Mouse (Mus musculus) naive thymus-derived CD4-positive, alpha-beta T cell, adult 2 months (primary cell): ENCODE results near the gene Snx29.

Source experiments
- DNase-seq: peaks from one replicate; pipeline ENCODE4 v3.0.0-alpha.2; 2011; ENCODE audit warnings: low read depth

Snx29 gene

GRCm38 (mm10) chr16:11731014-11731535 is 408.4 kb downstream of the Snx29 start:
- no peak for DNase-seq

- DNase-seq: no peak
Observed at GRCm38 (mm10) chr16:11738341-11738740, 415.6 kb downstream of the Snx29 start.

DNA sequence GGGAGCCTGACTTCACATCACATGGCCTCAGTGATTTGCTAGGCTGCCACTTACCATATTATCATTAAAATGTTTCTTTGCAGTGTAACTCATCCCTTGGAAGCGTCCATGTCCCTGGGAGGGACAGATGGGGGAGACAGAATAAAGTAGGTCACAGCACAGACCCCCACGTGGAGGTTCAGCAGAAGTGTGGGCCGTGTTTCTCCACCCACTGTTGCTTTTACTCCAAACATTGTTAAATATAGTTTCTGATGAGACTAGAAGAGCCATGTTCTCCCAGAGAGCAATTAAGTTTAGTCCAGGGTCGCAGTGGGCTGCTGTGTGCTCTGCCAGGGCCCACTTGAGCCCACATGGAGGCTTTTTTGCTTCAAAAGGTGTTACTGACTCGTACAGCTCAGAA is 419.2 kb downstream of the Snx29 start:
- DNase-seq: no peak

DNA sequence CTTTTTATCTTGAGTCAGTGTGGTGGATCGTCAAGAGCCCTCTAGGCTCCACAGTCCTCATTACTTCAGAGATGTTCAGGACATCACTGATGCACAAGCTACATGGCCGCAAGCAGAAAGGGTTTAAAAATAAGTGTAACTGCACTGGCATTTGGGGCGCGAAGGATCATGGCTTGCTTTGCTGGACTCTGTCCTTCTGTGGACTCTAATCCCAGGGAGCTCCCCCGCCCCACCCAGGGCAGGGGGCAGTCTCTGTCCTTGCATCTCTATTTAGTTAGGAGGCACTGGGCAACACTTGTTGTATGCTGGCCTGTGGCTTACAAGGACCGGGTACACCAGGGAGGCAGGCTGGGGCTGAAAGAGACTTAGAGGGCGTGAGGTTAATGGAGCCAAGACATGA is 419.6 kb downstream of the Snx29 start:
- no peak for DNase-seq

DNA sequence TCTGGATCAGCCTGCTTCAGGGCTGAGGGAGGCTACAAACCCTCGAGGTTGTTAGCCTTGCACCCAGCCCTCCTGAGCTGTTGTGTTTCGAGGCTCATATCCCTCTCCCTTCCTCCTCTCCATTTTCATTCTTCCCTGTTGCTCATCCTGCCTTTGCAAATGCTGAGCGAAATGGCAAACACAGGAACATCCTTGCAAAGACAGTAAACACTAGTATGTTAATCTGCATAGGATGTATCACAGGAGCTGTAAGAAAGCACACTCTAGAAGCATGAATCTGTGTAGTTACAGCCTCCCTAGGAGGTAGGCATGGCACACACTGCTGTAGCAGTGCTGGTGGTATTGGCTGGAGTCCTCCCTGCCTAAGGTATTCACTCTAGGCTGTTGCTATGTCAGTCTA is 420.3 kb downstream of the Snx29 start:
- DNase-seq: no peak

GRCm38 (mm10) chr16:11743724-11744123 is 421.0 kb downstream of the Snx29 start:
- no peak for DNase-seq

GRCm38 (mm10) chr16:11746036-11746435 is 423.3 kb downstream of the Snx29 start:
- DNase-seq: no peak

DNA sequence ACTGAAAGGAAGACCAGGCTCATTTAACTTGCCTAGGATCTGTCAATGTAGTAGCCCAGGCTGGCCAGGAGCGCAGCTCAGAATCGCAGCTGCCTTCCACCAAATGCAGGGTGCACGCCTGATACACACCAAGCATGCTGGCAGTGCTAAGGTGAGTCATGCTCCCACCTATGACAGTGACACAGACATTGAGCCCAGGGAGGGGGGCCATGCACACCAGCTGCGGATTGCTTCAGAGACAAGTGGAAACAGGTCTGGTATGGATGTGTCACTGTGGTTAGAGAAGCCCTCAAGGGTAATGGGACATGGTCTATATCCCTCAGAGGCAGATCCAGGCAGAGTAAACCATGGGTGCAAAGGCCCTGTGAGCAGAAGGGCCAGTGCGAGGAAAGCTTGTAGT is 425.2 kb downstream of the Snx29 start:
- DNase-seq: no peak

- DNase-seq: no peak
Observed at GRCm38 (mm10) chr16:11749111-11749510, 426.4 kb downstream of the Snx29 start.

DNA sequence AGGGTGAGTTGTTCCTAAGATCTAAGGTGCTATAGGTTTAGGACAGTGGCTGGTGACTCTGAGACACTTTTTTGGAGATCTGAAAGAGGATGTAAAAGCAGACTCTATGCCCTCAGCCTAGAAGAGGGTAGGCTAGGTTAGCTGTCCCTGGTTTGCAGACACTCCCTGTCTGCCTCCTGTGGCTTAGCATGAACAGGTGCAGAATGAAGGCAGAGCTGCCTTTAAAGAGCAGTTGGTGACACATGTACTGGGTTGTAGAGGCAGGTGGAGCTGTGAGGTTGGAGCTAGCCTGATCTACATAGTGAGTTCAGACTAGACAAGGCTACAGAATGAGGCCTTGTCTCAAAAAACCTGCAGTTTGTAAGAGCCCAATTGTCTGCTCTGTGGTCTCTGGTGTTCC is 427.9 kb downstream of the Snx29 start:
- no peak for DNase-seq

GRCm38 (mm10) chr16:11752557-11752956 is 429.8 kb downstream of the Snx29 start:
- no peak for DNase-seq

DNA sequence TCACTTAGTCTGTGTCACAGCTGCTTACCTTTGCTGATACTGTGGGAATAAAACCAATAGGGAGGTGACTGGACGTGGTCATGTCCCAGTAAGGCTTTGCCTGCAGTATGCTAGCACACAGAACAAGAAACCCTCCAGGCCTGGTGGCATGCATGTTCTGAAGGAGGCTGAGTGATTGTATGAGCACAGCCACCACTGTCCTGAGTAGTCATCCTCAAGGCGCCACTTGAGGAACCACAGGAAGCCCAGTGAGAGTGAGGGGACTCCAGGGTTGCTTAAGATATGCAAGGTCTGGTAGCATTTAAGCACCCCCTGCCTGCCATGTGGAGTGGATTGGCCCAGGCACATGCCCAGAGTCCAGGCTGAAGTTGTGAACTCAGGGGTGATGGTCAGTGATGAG is 430.8 kb downstream of the Snx29 start:
- no peak for DNase-seq

GRCm38 (mm10) chr16:11754136-11754535 is 431.4 kb downstream of the Snx29 start:
- DNase-seq: no peak

GRCm38 (mm10) chr16:11755281-11756066 is 432.8 kb downstream of the Snx29 start:
- DNase-seq: no peak

DNA sequence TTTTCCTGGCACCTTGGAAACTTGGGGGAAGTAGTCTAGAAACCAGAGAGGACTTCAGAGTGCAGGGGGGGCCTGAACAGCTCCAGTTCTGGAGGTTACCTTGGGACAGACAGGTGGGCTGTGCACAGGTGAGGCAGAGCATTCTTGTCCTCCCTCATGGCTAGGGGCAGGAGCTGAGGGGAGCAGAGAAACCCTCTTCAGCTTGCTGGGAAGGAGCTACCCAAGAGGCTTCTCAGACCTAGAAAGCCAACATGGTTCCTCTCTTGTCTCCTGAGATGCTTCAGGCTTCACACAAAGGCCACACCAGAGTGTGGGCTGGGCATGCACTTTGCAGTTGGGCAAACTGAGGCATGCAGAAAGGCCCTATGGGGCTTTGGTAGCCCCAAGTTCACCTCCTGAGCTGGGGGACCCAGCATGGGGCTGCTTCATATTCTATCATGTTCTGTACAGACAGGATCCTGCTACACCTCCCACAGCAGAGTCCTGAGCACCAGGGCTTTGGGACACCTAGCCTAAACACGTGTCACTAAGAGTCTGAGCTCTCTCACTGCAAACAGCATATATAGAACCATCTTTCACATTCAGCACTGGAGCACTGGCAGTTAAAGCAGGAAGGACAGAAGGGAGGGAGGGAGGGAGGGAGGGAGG is 434.0 kb downstream of the Snx29 start:
- DNase-seq: no peak

GRCm38 (mm10) chr16:11757471-11757870 is 434.8 kb downstream of the Snx29 start:
- DNase-seq: no peak

DNA sequence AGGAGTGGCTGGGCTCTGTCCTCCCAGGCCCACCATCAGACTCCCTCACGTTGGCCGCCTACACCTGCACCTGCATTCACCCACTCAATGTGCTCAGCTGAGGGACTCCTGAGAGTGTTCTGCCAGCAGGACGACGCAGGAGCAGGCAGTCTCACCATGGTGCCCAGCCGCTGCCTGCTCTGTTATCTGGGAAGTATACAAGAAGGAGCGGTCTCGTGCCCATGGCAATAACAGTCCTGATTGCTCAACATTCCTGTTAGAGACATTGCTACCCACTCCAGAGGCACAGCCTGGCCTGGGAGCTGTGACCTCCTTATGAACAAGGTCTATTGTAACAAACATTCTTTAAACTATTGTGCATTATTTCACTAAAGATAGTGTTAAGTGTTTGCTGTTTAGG is 435.2 kb downstream of the Snx29 start:
- DNase-seq: no peak

GRCm38 (mm10) chr16:11772318-11772717 is 449.6 kb downstream of the Snx29 start:
- no peak for DNase-seq

GRCm38 (mm10) chr16:11774321-11774720 is 451.6 kb downstream of the Snx29 start:
- DNase-seq: no peak

DNA sequence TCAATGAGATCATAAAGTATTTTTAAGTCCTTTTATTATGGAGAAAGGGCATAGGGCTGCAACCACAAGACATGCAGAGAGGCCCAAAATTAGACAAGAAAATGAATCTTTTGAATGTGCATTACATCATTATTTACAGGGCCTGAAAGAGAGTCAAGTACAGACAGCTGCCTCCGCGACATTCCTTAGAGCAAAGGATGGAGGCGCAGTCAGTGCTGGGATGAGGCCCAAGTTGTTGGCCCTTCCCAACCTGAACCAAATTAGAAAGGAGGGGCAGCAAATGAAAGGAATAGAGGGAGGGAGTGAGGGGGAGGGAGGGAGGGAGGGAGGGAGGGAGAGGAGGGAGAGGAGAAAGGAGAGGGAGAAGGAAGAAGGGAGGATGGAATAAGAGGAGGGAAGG is 453.8 kb downstream of the Snx29 start:
- DNase-seq: no peak

- no peak for DNase-seq
Observed at GRCm38 (mm10) chr16:11778191-11778590, 455.5 kb downstream of the Snx29 start.

- no peak for DNase-seq
Observed at GRCm38 (mm10) chr16:11778715-11779460, 456.2 kb downstream of the Snx29 start.

DNA sequence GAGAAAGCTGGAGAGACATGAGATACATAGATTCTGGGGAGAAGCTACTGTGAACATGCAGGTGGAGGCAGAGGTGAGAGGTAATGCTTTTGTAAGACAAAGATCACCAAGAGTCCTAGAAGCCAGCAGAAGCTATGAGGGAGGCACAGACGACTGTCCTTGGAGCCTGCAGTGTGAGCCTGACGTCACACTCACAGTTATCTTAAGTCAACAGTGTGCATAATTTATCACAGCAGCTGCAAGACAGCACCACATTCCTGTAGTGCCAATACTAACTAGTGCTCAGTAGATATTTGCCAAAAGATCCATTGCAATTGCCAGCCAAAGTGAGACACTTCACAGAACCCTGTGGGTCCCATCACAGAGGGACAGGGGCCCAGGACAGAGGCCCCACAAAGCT is 459.4 kb downstream of the Snx29 start:
- no peak for DNase-seq
